Mouse (Mus musculus) megakaryocyte-erythroid progenitor cell, adult 5 weeks (primary cell): ENCODE data around the gene Olfr503. TPM values are rescaled to one million over a fixed set of nuclear protein-coding genes. Genes with fewer than 3 reads are reported as not detected.

ENCODE experiments used
- polyA plus RNA-seq: library from polyadenylated mRNA; stranded (reverse); fragments of >175 nt; gene quantifications from 2 replicates; pipeline ENCODE4 v1.2.3, GENCODE M21; 2012

The Olfr503 gene
- not detected in 2 replicates for polyA plus RNA-seq

DNA sequence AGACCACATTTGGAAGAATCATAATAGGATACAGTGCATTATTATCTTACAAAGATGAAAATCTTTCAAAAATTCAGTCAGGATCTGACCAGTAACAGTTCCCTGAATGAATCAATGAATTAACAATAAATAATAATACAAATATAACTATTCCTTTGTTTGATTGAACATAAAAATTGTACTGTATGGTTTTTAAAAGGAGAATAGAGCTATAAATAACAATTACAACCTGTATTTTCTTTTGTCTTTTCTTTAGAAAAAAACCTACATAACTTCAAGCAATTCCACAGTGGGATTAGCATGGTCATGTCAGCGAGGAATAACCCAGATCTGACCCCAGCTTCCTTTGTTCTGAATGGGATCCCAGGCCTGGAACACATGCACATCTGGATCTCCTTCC lies at the start of gene Olfr503:
TSS of gene Olfr503 (plus strand) at position 301 of the 400 bp plus-strand sequence.

DNA sequence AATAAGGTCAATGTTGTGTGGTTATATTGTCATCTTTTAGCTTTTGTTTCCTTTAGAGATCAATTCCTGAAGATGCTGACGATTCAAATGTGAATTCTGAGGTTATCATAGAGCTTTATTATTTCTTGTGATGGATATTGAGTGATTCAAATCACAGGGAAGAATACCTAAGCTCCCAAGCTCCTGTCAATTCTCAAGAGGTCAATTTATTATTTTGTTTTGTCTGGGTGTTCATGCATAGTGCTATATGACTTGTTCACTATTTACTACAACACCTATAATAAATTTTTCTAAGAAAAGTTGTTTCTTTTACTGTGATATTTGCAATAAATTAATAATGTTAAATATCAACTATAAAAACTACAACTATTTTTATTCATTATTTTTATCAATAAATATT lies 19.4 kb upstream of the Olfr503 start, which contains the start of gene Olfr502:
TSS of gene Olfr502 (minus strand) at position 101 of the 400 bp plus-strand sequence.

DNA sequence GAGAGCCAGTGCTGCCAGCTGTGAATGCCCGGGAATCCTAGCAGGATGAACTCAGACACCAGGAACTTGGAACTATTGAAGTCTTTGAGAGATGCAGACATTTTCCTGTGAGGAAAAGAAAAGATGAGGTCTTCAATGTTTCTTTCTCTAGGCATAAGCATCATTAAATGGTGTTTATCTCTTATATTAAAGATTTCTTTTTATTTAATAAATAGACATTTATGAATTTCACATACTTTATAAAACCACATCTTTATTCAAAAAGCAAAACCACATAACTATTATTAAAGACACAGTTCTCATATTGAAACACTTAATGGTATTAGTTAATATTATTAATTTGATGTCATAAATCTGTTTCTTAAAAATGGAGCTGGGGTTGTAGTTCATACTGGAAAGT lies 21.4 kb downstream of the Olfr503 start, which contains the start of gene Olfr504:
TSS of gene Olfr504 (minus strand) at position 101 of the 400 bp plus-strand sequence.

Other genes starting within 250 kb of the Olfr503 start
- gene Olfr491, start 231.1 kb upstream of the Olfr503 start, polyA plus RNA-seq = not detected in 2 replicates
- not detected in 2 replicates for gene Olfr492, start 220.9 kb upstream of the Olfr503 start, polyA plus RNA-seq
- gene Olfr493, start 197.5 kb upstream of the Olfr503 start, polyA plus RNA-seq = not detected in 2 replicates
- gene Olfr494, start 179.2 kb upstream of the Olfr503 start, polyA plus RNA-seq = not detected in 2 replicates
- not detected in 2 replicates for gene Olfr495, start 151.4 kb upstream of the Olfr503 start, polyA plus RNA-seq
- gene Olfr497, start 124.1 kb upstream of the Olfr503 start, polyA plus RNA-seq = not detected in 2 replicates
- not detected in 2 replicates for gene Olfr498, start 79.2 kb upstream of the Olfr503 start, polyA plus RNA-seq
- not detected in 2 replicates for gene Olfr502, start 19.5 kb upstream of the Olfr503 start, polyA plus RNA-seq
- gene Olfr504, start 21.3 kb downstream of the Olfr503 start, polyA plus RNA-seq = not detected in 2 replicates
- gene Olfr506, start 66.3 kb downstream of the Olfr503 start, polyA plus RNA-seq = not detected in 2 replicates
- gene Olfr507, start 77.3 kb downstream of the Olfr503 start, polyA plus RNA-seq = not detected in 2 replicates
- gene Olfr508, start 85.5 kb downstream of the Olfr503 start, polyA plus RNA-seq = not detected in 2 replicates
- gene Olfr509, start 107.4 kb downstream of the Olfr503 start, polyA plus RNA-seq = 0.02 TPM in 1 of 2 replicates, not detected in the other
- not detected in 2 replicates for gene Olfr510, start 121.9 kb downstream of the Olfr503 start, polyA plus RNA-seq
- gene Olfr512, start 168.8 kb downstream of the Olfr503 start, polyA plus RNA-seq = not detected in 2 replicates
- gene Olfr513, start 206.4 kb downstream of the Olfr503 start, polyA plus RNA-seq = not detected in 2 replicates